Mouse (Mus musculus): ENCODE results near the gene Sfi1.
"Not testable (repeated sequence)": the region's sequence is repeated elsewhere in the genome, so short reads cannot be mapped to it uniquely, and the experiment has no call there.

Gene Sfi1

DNA sequence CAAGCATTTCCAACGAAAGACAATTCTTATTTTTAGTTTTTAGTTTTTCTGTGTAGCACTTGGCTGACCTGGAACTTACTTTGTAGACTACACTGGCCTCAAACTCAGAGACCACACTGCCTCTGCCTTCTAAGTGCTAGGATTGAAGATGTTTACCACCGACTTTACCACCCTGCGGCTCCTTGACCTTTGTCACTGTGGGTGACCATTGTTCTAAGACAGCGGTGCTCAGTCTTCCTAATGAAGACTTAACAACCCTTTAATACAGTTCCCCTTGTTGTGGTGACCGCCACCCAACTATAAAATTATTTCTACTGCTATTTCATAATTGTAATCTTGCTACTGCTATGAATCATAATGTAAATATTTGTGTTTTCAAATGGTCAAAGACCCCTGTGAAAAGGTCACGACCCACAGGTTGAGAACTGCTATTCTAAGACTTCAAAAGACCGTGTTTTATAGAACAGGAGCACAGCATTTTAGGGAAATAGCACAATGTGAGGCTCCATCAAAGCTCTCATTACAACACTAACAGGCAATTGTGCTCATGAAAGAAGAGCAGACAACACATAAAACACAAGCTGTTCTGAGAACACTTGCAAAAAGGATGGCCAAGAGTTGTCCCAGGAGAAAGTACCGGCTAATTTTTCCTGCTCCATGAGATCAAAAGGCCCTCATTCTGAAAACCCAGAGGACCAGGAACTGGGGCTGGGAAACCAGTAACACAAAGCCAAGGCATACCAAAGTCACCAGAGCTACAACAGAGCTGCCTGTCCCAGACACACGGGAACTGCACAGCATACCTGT, 47.7 kb downstream of the Sfi1 start:
- DNase-seq (ENCODE audit: low spot score in 2 of 2): not testable (repeated sequence)

DNA sequence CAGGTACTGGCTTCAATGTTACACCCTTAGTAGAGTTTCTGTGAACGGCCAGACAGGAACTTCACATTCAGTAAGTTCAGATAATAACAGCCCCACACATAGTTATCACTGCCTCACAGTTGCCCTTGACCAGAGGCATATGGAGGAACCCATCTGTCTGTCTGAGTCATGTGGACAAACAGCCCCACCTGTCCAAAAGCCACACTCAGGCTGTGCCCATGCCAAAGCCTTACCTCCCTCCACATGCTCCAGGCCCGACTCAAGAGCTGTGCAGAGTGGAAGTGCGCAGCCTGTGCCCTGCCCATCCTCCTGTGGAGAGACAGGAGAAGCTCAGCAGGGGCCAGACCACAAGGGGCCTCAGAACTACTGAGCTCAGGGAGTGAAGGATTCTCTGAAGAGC, 49.3 kb downstream of the Sfi1 start:
- DNase-seq (ENCODE audit: low spot score in 2 of 2): not testable (repeated sequence)

DNA sequence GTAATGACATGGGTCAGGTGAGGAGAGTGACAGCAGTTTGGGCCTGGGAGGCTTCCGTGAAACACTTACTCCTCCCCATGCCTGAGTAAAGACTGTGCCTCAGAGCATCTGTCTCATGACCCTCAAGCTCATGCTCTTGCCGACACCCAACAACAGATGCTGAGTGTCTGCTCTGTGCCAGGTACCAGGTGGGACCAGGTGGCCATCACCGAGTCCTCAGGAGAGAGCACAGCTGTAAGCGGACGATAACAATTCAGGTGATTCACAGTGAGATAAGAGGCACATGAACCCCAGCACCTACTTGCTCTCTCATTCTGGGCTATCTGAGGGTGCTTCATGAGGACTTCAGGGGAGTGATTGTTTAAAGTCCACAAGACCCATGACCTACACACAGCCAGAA, 50.9 kb downstream of the Sfi1 start:
- DNase-seq (ENCODE audit: low spot score in 2 of 2): peak; percentile 76

DNA sequence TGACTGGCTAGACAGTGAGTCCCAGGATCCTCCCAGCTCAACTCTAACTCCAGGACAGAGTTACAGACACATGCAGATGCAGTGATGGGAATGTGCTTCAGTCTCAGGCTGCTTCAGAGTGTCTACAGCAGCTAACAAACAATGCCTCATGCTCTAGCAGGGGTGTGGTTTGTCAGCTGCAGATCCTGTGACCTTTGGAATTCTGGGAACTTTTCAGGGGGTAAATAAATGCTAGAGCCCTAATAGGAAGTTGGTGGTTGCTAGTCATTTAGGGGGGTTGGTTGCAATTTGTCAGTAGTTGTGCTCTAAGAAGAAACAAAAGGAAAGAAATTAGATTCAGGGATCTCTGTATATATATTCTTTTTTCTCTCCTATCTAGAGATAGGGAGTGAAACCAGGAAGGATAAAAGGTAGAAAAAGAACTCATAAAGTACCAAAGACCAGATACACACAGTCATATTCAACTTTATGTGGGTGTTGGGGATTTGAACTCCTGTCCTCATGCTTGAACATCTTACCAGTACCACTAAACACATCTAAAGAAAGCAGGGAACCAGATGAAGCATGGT, 52.2 kb downstream of the Sfi1 start:
- not testable (repeated sequence) for DNase-seq (ENCODE audit: low spot score in 2 of 2)

DNA sequence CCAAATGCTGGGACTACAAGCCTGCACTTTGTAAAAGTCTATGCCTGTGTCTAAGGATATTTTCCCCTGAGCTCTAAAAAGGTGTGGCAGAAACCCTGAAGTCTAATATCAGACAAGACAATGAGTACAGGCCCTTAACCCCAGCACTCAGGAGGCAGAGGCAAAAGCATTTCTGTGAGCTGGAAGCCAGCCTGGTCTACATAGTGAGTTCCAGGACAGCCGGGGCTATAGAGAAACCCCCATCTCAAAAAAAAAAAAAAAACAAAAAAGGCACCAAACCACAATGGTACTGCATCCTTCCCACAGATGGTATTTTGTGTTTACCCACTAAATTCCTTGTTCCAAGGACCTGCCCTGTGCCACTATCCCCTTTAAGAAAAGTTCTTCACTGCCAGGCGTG, 54.9 kb downstream of the Sfi1 start:
- not testable (repeated sequence) for DNase-seq (ENCODE audit: low spot score in 2 of 2)

DNA sequence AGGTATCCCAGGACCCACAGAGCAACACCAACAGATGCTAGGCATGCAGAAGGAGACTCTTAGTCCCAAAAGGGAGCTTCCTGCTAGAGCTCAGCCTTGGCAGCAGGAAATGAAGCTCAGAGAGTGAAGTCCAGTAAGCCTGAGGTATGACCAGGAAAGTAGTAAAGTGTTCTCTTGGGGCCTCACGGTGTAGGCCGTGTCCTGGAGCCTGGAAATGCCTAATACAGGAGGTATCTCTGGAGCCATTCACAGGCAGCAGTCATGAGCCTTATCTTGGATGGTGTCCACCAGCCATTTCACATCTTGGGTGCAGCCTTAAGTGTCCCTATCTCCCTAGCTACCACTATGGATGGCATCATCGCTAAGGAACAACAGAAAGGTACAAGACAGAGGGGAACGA, 56.0 kb downstream of the Sfi1 start:
- not testable (repeated sequence) for DNase-seq (ENCODE audit: low spot score in 2 of 2)

DNA sequence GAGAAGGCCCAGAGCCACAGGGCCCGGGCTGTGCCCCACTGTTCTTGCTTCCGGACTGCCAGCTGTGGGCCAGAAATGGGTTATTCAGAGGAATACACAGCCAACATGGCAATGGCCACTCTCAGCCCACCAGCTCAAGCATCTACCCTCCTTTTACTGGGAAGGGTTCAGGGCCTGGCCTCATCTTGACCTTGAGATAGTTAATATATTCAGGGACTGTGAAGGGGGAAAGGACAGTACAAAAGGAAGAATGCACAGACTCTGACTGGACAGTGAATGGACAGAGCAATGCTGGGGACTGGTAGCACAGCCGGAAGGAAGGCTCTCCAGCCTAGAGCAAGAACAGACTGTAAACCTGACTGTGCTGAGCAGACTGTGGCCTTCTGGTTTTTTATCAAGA, 57.3 kb downstream of the Sfi1 start:
- not testable (repeated sequence) for DNase-seq (ENCODE audit: low spot score in 2 of 2)

DNA sequence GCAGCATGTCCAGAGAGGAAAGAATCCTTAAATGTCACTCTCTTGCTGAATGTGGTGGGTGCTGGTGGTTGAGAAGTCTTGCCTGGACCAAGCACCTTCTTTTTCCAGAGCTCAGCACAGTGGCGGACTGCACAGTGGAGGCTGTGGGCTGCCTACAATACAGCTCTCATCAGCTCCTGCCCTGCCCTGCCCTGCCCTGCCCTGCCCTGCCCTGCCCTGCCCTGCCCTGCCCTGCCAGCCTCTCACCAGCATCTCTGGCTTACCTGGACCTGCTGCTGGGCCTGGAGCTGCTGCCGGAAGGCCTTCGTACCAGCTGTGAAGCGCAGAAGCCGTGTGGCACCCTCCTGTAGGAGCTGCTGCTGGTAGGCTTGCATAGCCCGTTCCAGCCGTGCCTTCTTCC, 57.9 kb downstream of the Sfi1 start:
- not testable (repeated sequence) for DNase-seq (ENCODE audit: low spot score in 2 of 2)

DNA sequence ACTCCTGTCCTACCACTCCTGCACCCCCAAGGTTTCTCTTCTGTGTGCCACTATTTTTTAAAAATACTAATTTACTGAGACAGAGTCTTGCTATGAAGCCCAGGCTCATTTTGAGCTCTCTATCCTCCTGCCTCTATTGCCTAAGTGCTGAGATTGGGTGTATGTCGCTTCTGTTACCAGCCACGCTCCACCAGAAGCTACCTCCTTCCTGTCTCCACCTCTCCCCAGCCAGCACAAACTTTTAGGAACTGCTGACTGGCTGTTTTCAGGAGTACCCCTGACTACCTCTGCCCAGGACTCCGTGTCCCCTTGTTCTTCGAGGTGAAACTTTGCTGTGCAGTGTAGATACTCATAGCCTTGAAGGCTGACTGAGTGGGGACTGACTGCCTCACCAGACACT, 59.9 kb downstream of the Sfi1 start:
- not testable (repeated sequence) for DNase-seq (ENCODE audit: low spot score in 2 of 2)

DNA sequence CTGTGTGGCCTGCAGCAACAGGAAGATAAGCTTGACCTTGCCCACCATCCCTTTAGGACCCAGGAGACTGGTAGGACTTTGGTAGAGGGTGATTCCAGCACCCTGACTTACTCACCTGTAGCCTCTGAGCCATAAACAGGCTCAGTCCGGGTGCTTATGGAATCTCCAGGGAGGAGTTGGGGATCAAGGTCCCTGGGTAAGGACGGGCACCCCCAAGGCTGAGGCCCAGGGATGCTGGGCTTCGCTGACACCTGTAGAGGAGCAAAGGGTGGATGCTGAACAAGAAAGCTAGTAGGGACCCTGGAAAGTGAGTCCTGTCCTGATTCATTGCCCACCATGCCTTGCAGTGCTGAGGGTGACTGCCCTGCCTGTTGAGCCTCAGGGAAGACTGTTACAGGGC, 60.3 kb downstream of the Sfi1 start:
- not testable (repeated sequence) for DNase-seq (ENCODE audit: low spot score in 2 of 2)

DNA sequence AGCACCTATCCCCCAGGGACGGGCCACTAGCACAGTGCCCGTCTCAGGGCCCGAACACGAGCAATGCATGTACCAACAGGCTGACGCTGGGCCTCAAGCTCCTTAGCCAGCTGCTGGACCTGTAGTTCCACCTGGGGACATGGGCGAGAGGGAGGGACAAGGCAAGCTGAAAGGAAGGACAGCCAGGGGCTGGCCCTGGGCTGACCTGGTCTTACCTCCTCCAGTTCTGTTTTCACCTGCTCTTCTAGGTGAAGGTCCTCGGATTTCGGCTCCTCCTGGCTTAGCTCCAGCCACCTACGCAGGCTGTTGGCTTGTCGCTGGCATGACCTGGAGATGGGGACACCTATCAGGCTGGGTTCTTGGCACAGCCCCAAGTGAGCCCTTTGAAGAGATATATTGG, 61.3 kb downstream of the Sfi1 start:
- peak; percentile 54 to 63 for DNase-seq (ENCODE audit: low spot score in 2 of 2)

DNA sequence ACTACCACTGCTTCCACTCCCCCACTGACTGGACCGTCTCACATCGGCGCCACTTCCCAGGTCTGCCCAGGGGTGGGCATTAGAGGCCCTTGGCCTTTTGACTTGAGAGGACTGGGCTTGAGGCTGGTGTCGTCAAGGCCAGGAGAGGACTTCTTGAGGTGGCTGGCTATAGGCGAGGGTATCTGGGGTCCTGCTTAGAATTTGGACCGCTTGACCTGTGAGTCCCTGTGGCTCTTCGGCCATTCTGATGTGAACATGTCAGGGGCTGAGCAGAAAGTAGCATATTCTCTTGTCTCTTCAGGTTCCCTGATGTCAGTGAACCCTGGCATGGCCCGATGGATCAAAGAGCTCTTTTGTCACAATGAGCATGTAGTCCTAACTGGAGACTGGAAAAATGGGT, 63.4 kb downstream of the Sfi1 start:
- peak; percentile 73 to 79 for DNase-seq (ENCODE audit: low spot score in 2 of 2)

DNA sequence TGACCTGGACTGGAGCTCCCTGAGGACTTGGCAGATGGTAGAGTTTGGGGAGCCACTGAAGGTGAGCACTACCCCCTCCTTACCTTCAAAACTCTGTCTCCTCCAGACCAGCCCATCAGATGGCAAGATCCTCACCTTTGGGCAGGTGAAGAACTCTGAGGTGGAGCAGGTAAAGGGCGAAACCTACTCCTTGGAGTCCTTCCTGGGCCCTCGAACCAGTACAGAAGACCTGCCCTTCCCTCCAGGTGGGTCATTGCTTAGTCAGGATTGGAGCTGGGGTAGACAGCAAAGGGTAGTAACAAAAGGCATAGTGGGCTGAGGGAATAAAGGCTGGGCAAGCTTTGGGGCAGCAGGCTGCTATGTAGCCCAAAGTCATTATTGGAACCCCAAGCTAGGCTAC, 64.0 kb downstream of the Sfi1 start:
- DNase-seq (ENCODE audit: low spot score in 2 of 2): not testable (repeated sequence)

DNA sequence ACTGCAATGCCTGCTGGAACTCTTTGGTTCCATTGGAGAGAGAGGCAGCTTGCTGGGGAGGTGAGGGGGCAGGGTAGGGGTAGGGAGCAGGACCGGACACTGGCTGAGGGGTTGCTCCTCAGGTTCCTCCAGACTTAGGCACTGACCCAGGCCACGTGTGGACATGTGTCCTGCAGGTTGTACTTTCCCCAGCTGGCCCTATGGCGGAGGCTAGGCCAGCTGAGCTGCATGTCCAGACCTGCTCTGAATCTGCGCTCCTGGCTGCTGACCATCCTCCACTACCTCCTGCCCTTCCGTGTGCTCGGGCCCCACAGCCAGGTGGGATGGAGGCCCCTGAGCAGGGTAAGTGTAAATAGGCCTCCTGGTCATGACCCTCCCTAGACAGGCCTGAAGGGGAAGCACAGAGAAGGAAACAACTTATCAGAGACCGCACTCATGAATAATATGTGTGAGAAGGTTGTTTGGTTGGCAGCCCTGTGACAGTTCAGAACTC, 65.9 kb downstream of the Sfi1 start:
- DNase-seq (ENCODE audit: low spot score in 2 of 2): not testable (repeated sequence)

DNA sequence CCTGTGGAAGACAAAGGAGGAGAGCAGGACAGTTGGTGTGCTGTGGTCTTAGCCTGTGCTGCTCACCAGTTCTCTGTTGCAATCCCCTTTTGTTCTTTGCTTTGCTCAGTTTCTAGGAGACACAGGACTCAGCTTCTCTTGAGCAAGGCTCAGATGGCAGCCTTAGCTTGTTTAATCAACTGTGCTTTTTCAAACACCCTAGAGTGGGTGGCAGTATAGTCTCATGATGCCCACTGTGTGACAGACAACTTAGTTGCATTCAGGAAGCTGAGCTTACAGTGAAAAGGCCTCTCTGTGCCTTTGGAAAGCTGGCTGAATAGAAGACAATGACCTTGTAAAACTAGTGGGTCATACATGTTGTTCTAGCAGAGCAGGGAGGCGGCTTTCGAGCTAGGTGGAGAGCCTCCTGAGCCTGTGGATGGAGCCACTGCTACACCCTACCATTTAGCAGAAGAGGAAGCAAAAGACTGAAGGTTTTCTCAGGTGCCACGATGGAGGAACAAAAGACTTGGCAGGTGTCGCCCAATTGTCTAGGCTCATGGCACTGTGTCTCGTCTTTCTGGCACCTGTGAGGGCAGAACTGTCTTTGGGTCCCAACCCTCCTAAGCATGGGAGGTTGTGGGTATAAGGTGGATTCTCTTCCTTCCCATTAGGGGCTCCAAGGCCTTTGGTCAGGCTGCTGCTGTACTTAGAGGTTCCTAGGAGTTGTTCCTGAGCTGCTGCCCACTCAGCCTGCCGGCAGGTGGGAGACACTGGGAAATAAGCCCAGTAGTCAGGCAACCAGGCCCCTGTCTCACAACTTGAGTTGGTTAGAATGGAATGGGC, 66.6 kb downstream of the Sfi1 start:
- DNase-seq (ENCODE audit: low spot score in 2 of 2): peak; percentile 98 to 100

DNA sequence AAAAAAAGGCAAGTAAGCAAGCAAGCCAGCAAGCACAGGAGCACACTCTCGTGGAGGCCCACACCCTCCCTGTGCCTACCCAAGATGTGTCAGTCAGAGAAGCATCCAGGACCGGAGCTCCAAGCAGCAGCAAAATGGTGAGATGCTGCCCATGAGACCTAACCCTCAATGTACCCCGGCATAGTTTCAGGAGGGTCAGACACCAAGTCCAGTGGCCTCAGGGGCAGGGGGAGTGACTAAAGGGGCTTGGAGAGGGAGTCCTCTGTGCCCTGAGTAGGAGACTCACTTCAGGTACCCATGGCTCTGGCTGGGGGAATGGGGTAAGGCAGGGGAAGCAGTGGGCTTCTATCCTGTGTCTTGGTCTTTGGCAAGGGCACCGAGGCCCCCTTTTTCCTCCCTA, 67.3 kb downstream of the Sfi1 start:
- DNase-seq (ENCODE audit: low spot score in 2 of 2): not testable (repeated sequence)

DNA sequence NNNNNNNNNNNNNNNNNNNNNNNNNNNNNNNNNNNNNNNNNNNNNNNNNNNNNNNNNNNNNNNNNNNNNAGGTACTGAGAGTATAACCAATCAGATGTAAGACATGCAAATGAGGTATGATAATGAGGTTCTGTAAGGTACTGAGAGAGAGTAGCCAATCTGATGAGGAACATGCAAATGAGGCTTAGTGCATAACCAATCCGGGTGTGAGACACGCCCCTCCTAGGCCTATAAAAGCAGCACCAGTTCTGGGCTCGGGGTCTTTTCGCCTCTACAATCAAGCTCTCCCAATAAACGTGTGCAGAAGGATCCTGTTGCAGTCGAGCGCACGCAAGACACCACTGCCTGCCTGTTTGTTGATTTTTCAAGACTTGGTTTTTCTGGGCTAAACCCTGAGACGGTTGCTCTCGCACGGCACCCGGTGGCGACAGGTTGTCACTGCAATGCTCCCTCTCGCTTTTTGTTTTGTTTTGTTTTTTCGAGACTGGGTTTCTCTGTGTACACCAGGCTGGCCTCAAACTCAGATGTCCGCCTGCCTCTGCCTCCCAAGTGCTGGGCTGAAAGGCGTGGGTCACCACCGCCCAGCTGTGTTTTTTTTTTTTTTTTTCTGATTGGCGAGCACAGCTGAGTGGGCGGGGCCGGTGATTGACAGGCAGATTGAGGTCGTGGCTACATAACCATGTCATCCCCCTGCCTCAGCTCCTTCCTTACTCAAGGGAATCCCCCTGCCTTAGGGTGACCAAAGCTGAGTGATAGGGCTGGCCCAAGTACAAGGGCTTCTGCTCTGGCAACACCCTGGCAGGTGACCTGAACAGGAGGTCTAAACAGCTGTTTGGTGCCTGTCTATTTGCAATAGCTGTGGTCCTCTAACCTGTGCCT, 68.1 kb downstream of the Sfi1 start:
- DNase-seq (ENCODE audit: low spot score in 2 of 2): not testable (repeated sequence)

DNA sequence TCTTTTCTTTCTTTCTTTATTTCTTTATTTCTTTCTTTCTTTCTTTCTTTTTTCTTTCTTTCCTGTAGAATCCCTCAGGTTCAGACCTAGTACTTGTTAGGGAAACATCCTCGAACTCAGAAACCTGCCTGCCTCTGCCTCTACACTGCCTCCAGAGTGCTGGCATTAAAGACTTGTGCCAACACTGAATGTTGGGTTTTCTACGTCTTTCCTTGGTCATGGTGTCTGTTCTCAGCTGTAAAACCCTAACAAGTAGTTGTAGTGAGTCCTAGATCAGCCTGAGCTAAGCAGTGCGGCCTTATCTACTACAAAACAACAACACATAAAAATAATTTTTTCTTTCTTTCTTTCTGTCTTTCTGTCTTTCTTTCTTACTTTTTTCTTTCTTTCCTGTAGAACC, 78.9 kb downstream of the Sfi1 start:
- DNase-seq (ENCODE audit: low spot score in 2 of 2): no peak

DNA sequence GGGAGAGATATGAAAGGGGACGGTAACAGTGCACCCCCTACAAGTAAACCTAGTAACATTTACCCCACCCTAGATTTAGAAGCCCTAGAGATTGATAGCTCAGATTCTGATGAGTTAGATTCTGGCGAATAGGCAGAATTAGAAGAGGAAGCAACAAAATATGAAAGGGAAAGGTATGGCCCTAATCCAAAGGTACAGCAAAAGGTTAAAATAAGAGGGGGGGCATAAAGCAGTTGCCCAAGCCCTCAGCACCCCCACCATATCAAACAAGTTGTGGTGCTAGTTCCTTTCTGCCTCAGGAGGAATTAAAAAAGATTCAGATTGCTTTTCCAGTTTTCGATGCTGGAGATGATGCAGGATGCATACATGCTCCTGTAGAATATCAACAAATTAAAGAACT, 87.1 kb downstream of the Sfi1 start:
- no peak for DNase-seq (ENCODE audit: low spot score in 2 of 2)

DNA sequence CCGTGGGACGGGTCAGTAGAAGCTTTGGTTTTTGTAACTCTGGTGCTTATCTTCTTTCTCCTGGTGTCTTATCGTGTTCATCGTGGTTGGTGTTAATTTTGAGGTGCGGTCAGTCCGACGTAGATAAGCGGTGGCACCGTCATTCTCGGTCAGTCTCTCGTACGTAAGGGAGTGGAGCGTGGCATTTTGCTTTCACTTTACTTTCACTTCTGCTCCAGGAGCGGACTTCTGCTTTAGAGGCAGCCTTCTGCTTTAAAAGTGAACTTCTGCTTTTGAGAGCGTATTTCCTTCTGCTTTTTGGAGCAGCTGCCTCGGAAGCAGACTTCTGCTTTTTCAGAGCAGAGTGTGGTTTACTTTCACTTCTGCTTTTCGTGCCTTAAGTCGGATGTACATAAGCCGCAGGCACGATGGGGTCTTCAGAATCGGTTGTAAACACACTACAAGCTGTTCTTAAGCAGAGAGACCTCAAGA, 88.0 kb downstream of the Sfi1 start:
- no peak for DNase-seq (ENCODE audit: low spot score in 2 of 2)
